Mouse (Mus musculus) midbrain, postnatal 0 days (tissue): ENCODE data around the gene Mpzl2. TPM values are rescaled to one million over a fixed set of nuclear protein-coding genes. Genes with fewer than 3 reads are reported as not detected.

Source experiments
- ATAC-seq: fragments of 200-750 bp; cut with Nextera tagmentation; 2 replicates; pipeline ENCODE4 v1.8.0; 2017; ENCODE audit warnings: moderate number of reproducible peaks, mild to moderate bottlenecking, moderate TSS enrichment, moderate library complexity; ENCODE audit not compliant: low FRiP score
- DNase-seq: peaks from one replicate; pipeline ENCODE4 v3.0.0-alpha.2; 2015; ENCODE audit warnings: low spot score
- H3K27ac ChIP-seq: fragments of 300-500 bp; sonication (generic); 2 replicates; pipeline ENCODE4 v1.5.1; 2014; ENCODE audit warnings: low read depth, mild to moderate bottlenecking, low read length, mixed read lengths
- H3K27me3 ChIP-seq: fragments of 300-500 bp; sonication (generic); 2 replicates; pipeline ENCODE4 v1.6.1; 2014; ENCODE audit warnings: low read length, control low read depth, mixed read lengths; ENCODE audit not compliant: insufficient read depth
- H3K36me3 ChIP-seq: fragments of 300-500 bp; sonication (generic); 2 replicates; pipeline ENCODE4 v1.6.1; 2014; ENCODE audit warnings: low read length, control low read depth, mixed read lengths; ENCODE audit not compliant: insufficient read depth
- H3K4me1 ChIP-seq: fragments of 300-500 bp; sonication (generic); 2 replicates; pipeline ENCODE4 v1.6.1; 2014; ENCODE audit warnings: mild to moderate bottlenecking, control low read depth, antibody characterized with exemption, low read length, mixed read lengths; ENCODE audit not compliant: insufficient read depth
- H3K4me2 ChIP-seq: fragments of 300-500 bp; sonication (generic); 2 replicates; pipeline ENCODE4 v1.6.1; 2014; ENCODE audit warnings: low read depth, mild to moderate bottlenecking, low read length, mixed read lengths; ENCODE audit not compliant: poor library complexity, severe bottlenecking
- H3K4me3 ChIP-seq: fragments of 300-500 bp; sonication (generic); 2 replicates; pipeline ENCODE4 v1.5.1; 2014; ENCODE audit warnings: low read depth, mild to moderate bottlenecking, low read length, moderate library complexity
- H3K9ac ChIP-seq: fragments of 300-500 bp; sonication (generic); replicated peaks from 2 replicates; pipeline ENCODE4 v1.6.1; 2014; ENCODE audit warnings: mild to moderate bottlenecking, low read length, moderate library complexity, mixed read lengths; ENCODE audit not compliant: poor library complexity, severe bottlenecking
- H3K9me3 ChIP-seq: fragments of 300-500 bp; sonication (generic); 2 replicates; pipeline ENCODE4 v1.6.1; 2016; ENCODE audit warnings: low read length, control low read depth
- CTCF ChIP-seq: IDR thresholded peaks from 2 replicates; pipeline ENCODE4 v1.5.1; 2016; ENCODE audit warnings: antibody characterized with exemption, mild to moderate bottlenecking
- WGBS: fragments of 180-500 bp; shearing (Covaris S2); extraction: QIAGEN DNeasy Blood & Tissue Kit; methylation state at CpG from one replicate; pipeline ENCODE4 v1.1.7; 2014; 5-methylcytosine and 5-hydroxymethylcytosine counted together
- polyA plus RNA-seq: library from polyadenylated mRNA; unstranded; fragments of >200 nt; fragmentation: Nextera tagmentation; extraction: Ambion mirVana; gene quantifications from 2 replicates; pipeline ENCODE4 v1.2.1, GENCODE M21; 2015
- total RNA-seq: library from RNA; depleted of rRNA; stranded (reverse); fragments of >200 nt; gene quantifications from 2 replicates; pipeline ENCODE4 v1.2.3, GENCODE M21; 2014; rRNA removed

Mpzl2 gene
- total and polyA plus RNA-seq, 2 experiments from 2014 or later, result 3.1 to 4.0 TPM

DNA sequence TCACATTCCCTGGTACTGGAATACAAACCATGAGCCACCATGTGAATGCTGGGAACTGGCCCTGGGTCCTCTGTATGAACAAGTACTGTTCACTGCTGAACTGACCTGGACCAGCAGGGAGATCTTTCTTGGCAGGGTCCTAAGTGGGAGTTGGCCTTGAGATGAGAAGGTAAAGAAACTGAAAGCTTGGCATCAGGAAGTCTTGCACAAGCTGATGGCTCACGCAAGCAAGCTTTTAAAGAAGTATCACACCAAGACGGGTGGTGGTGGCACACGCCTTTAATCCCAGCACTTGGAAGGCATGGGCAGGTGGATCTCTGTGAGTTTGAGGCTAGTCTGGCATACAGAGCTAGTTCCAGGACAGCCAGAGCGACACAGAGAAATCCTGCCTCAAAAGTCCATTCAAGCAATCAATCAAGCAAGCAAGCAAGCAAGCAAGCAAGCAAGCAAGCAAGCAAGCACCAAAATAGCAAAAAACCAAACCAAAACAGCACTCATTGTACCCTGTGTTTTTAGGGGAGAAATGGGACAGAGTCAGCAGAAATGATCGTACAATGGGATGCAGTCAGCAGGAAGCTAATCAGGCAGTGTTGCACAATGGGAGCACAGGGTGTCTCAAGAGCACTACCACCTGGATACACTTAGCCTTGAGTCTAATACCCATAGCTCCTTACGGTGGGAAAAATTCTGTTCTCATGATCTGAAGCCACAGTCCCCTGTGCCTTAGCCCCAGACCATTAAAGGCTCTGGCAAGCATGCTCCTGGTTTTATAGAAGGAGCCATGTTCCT lies 55.7 kb downstream of the Mpzl2 start:
- 76% methylated on average over 6 of the region's 6 CpGs for WGBS
- no peak for TF ChIP-seq CTCF

DNA sequence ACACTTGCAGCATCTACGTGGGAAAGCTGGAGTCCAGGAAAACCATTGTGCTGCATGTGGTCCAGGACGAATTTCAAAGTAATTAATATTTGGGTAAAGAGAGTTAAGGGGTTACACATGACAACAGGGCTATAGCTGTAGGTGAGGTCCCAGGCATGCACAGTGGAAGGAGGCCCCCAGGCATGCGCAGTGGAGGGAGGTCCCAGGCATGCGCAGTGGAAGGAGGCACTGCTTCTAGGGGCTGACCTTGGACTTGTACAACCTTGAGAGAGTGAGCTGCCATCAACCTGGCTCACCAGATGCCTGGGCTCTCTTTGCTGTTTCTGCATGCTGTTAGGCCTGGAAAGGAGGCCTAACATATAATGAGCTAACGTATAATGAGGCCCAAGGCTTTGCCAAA lies 58.3 kb downstream of the Mpzl2 start:
- 88% methylated on average over 5 of the region's 5 CpGs for WGBS
- Histone ChIP-seq H3K36me3 (no peaks in the 10 kb centered on the region), H3K27me3 (no peaks in the 10 kb centered on the region), H3K4me2 (no peak overlapping the region), H3K27ac (no peak overlapping the region), H3K4me3 (no peak overlapping the region), H3K9me3 (no peaks in the 10 kb centered on the region), H3K4me1 (no peaks in the 10 kb centered on the region), H3K9ac (no peak overlapping the region)
- TF ChIP-seq CTCF, result no peak
- ATAC-seq (no peak), DNase-seq (no peak)

More for the DNA sequence above, 55.7 kb downstream of the Mpzl2 start:
- Histone ChIP-seq H3K36me3 (no peaks in the 10 kb centered on the region), H3K4me2 (no peak overlapping the region), H3K4me1 (no peaks in the 10 kb centered on the region), H3K27me3 (no peaks in the 10 kb centered on the region), H3K4me3 (no peak overlapping the region), H3K27ac (no peak overlapping the region), H3K9me3 (no peaks in the 10 kb centered on the region), H3K9ac (no peak overlapping the region)
- no peak for ATAC-seq
- DNase-seq, result no peak

DNA sequence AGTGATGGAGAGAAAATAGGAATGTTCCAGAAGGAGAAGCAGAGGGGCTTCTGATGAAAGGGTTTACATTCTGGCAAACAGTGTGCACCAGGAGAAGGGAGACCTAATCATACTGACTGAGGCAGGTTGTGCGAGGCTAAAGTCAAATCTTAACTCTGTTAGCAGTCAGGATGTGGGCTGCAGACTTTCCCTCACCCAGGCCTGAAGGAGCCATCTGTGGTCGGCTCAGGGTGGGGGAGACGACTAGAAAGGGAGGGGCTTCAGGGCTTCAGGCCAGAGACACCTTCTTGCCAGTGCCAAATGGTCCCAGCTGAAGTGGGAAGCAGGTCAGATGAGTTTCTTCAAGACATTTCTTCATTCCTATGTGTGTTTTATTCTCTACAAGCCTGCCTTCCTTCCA lies 58.8 kb downstream of the Mpzl2 start:
- no peaks in the 10 kb centered on the region for H3K27me3 ChIP-seq
- no peak overlapping the region for H3K9ac ChIP-seq
- WGBS, result 45% methylated on average over 3 of the region's 3 CpGs
- no peak for DNase-seq
- H3K36me3 ChIP-seq, result no peaks in the 10 kb centered on the region
- H3K4me3 ChIP-seq, result no peak overlapping the region
- no peaks in the 10 kb centered on the region for H3K9me3 ChIP-seq
- no peak overlapping the region for H3K4me2 ChIP-seq
- no peak overlapping the region for H3K27ac ChIP-seq
- no peak for ATAC-seq
- TF ChIP-seq CTCF, result no peak
- no peaks in the 10 kb centered on the region for H3K4me1 ChIP-seq

DNA sequence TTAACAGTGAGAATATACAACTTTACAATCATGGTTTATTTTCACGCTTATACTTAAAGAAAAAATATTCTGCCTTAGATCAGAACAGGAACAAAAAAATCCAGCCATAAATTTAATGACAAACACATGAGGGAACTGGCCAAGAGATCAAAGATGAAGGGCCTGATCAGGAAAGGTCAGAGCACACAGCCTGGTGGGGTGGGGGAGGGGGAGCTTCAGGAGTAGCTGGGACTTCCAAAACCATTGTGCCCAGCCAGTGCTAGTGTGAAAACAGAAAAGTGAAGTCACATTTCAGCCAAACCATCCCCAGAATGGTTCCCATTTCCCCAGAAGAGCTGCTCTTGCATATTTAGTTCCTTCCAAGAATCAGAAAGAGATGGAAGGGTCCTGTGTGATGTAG lies 62.9 kb downstream of the Mpzl2 start:
- Histone ChIP-seq H3K9ac (no peak overlapping the region), H3K9me3 (no peaks in the 10 kb centered on the region), H3K27me3 (no peaks in the 10 kb centered on the region), H3K36me3 (no peaks in the 10 kb centered on the region), H3K27ac (no peak overlapping the region), H3K4me1 (no peaks in the 10 kb centered on the region), H3K4me3 (no peak overlapping the region), H3K4me2 (no peak overlapping the region)
- 98% methylated on average over 1 of the region's 1 CpGs for WGBS
- ATAC-seq (no peak), DNase-seq (no peak)
- no peak for TF ChIP-seq CTCF

DNA sequence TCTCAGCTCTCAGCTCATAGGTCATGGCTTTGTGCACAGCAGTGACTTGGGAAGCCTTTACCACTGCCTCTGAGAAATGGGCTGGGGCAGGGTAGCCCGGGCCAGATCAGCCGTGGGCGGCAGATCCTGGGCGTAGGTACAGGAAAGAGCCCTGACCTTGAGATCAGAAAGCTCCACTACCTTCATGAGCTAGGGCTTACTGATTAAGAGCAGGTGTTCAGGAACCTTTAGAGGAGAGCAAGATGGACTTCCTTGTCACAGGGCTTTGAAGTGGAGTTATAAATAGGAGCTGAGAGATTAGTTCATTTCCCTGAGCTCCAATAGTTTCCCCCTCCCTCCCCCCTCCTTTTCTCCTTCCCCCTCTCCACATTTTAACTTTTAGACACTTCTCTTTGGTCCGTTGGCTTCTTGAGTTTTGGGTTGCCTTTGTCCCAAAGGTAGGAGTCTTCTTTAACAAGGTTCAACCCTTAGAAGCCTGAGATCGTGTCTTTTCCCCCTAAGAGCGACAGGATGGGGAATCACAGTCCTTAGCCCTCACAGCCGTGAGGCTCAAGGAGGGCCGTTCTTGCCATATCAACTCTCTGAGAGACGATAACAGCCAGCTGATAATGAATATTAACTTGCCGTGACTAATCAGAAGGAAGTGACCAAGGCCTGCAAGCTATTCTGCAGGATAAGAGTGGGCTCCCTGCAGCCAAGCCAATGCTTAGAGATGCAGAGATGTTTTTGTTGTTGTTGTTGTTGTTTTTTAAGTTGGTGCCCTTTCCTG lies 63.8 kb downstream of the Mpzl2 start:
- Histone ChIP-seq H3K36me3 (no peaks in the 10 kb centered on the region), H3K9ac (no peak overlapping the region), H3K4me1 (no peaks in the 10 kb centered on the region), H3K27ac (no peak overlapping the region), H3K9me3 (no peaks in the 10 kb centered on the region), H3K4me3 (no peak overlapping the region), H3K4me2 (no peak overlapping the region), H3K27me3 (no peaks in the 10 kb centered on the region)
- TF ChIP-seq CTCF, result no peak
- 67% methylated on average over 11 of the region's 11 CpGs for whole genome bisulfite sequencing
- ATAC-seq (no peak), DNase-seq (no peak)

Other genes starting within 250 kb of the Mpzl2 start
- 29.9 and 32.6 TPM in 2 replicates for gene Tmem25, start 240.5 kb upstream of the Mpzl2 start, total RNA-seq
- 25.9 and 30.1 TPM in 2 replicates for gene Tmem25, start 240.5 kb upstream of the Mpzl2 start, polyA plus RNA-seq
- gene Ttc36, start 236.7 kb upstream of the Mpzl2 start, total RNA-seq, result 3.3 TPM in 1 of 2 replicates, not detected in the other
- gene Ttc36, start 236.7 kb upstream of the Mpzl2 start, polyA plus RNA-seq, result 0.61 and 1.0 TPM in 2 replicates
- gene Kmt2a, start 158.5 kb upstream of the Mpzl2 start, total RNA-seq, result 27.8 and 28.0 TPM in 2 replicates
- 14.0 and 20.0 TPM in 2 replicates for gene Kmt2a, start 158.5 kb upstream of the Mpzl2 start, polyA plus RNA-seq
- 204 and 253 TPM in 2 replicates for gene Atp5l, start 119.1 kb upstream of the Mpzl2 start, total RNA-seq
- gene Atp5l, start 119.1 kb upstream of the Mpzl2 start, polyA plus RNA-seq, result 870 and 874 TPM in 2 replicates
- gene Ube4a, start 74.2 kb upstream of the Mpzl2 start, total RNA-seq, result 51.9 and 62.2 TPM in 2 replicates
- 26.4 and 26.7 TPM in 2 replicates for gene Ube4a, start 74.2 kb upstream of the Mpzl2 start, polyA plus RNA-seq
- not detected in 2 replicates for gene Cd3g, start 59.4 kb upstream of the Mpzl2 start, total RNA-seq
- gene Cd3g, start 59.4 kb upstream of the Mpzl2 start, polyA plus RNA-seq, result not detected in 2 replicates
- gene Cd3d, start 58.0 kb upstream of the Mpzl2 start, total RNA-seq, result not detected in 2 replicates
- gene Cd3d, start 58.0 kb upstream of the Mpzl2 start, polyA plus RNA-seq, result not detected in 2 replicates
- not detected in 2 replicates for gene Cd3e, start 30.2 kb upstream of the Mpzl2 start, total RNA-seq
- gene Cd3e, start 30.2 kb upstream of the Mpzl2 start, polyA plus RNA-seq, result 0.11 and 0.15 TPM in 2 replicates
- gene Mpzl3, start 15.4 kb downstream of the Mpzl2 start, total RNA-seq, result 2.5 TPM in 2 replicates
- 1.1 and 1.3 TPM in 2 replicates for gene Mpzl3, start 15.4 kb downstream of the Mpzl2 start, polyA plus RNA-seq
- 0.09 TPM in 1 of 2 replicates, not detected in the other for gene Jaml, start 39.4 kb downstream of the Mpzl2 start, total RNA-seq
- gene Jaml, start 39.4 kb downstream of the Mpzl2 start, polyA plus RNA-seq, result 0.23 and 0.44 TPM in 2 replicates
- 12.8 and 14.1 TPM in 2 replicates for gene Scn2b, start 78.0 kb downstream of the Mpzl2 start, total RNA-seq
- gene Scn2b, start 78.0 kb downstream of the Mpzl2 start, polyA plus RNA-seq, result 9.1 and 9.4 TPM in 2 replicates
- gene Scn4b, start 98.6 kb downstream of the Mpzl2 start, total RNA-seq, result 0.61 and 0.93 TPM in 2 replicates
- gene Scn4b, start 98.6 kb downstream of the Mpzl2 start, polyA plus RNA-seq, result 0.31 and 0.37 TPM in 2 replicates
- gene BC049352, start 142.2 kb downstream of the Mpzl2 start, total RNA-seq, result not detected in 2 replicates
- 0.26 TPM in 1 of 2 replicates, not detected in the other for gene BC049352, start 142.2 kb downstream of the Mpzl2 start, polyA plus RNA-seq
- gene Tmprss4, start 164.3 kb downstream of the Mpzl2 start, total RNA-seq, result 0.11 TPM in 1 of 2 replicates, not detected in the other
- gene Tmprss4, start 164.3 kb downstream of the Mpzl2 start, polyA plus RNA-seq, result not detected in 2 replicates
- gene Il10ra, start 229.3 kb downstream of the Mpzl2 start, total RNA-seq, result 0.90 and 1.4 TPM in 2 replicates
- 0.81 and 0.87 TPM in 2 replicates for gene Il10ra, start 229.3 kb downstream of the Mpzl2 start, polyA plus RNA-seq